Mouse (Mus musculus) megakaryocyte, adult 5-6 weeks (primary cell): ENCODE measurements around the gene Ubxn11. TPM values are rescaled to one million over a fixed set of nuclear protein-coding genes. Genes with fewer than 3 reads are reported as not detected.

Experiments
- ATAC-seq: 2 replicates; pipeline ENCODE4 v1.8.0; 2016; ENCODE audit warnings: mild to moderate bottlenecking, inconsistent platforms; ENCODE audit not compliant: poor library complexity, severe bottlenecking
- total RNA-seq, 2 experiments: library from RNA; stranded (forward) in 1 of 2; stranded (reverse) in 1 of 2; fragments of 153-499, 151-499 nt in 1 of 2; fragments of 221-1000, 200-1000 nt in 1 of 2; gene quantifications; 2 replicates each; pipeline versions ENCODE4 v1.2.3 to v1.2.4; 2015 to 2017

Ubxn11 gene
- total RNA-seq, 2 experiments from 2014 or later: 0.89 to 1.7 TPM

- ATAC-seq: no peak
Measured at GRCm38 (mm10) chr4:134116501-134116900, 14.1 kb downstream of the Ubxn11 start.

DNA sequence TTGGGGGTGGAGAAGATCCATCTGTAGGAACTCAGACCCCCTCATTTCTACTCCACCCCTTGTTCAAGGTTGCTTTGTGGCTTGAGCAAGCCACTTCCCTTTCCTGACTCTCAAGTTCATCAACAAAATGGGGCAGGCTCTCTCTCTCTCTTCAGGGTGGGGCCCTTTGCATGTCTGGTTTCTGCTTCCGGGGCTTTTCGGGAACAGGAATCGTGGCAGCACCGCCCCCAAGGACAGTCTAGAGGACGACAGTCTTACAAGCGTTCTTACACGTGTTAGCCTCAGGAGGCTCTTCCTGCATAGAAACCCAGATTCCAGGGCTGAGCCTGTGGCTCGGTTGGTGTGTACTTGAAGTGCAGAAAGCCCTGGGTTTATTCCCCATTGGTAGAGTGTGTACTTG lies 14.6 kb downstream of the Ubxn11 start:
- peak; percentile 80 for ATAC-seq

DNA sequence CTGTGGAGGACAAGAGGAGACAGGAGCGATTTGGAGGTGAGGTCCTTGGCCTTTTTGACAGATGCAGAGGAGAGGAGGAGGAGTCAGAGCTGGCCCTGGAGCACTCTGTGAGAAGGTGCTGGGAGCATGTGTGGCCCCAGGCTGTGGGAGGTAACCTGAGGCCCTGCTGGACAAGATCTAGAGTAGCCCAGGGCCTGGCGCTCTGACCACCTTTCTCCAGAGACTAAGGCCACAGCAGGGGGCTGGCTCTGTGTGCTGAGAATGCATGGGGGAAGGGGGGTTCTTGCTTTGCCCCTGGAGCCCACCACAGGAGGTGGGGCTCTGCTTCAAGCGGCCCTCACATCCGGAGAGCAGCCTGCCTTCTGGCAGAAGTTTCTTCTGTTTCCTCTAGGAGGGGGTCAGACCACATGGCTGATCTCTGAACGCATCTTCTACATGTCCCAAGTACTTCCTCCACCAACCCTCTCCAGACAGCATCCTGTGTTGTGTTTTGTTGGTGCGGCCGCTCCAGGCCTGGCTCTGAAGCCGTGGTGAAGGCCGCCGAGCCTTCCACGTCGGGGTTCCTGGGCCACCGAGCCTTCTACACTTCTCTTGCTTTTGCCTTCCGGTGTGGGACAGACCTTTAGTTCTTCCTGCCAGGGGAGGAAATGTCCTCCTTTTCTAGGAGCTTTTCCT lies 15.9 kb downstream of the Ubxn11 start:
- ATAC-seq: peak; percentile 17

- ATAC-seq: no peak
Measured at GRCm38 (mm10) chr4:134119042-134119441, 16.7 kb downstream of the Ubxn11 start.

DNA sequence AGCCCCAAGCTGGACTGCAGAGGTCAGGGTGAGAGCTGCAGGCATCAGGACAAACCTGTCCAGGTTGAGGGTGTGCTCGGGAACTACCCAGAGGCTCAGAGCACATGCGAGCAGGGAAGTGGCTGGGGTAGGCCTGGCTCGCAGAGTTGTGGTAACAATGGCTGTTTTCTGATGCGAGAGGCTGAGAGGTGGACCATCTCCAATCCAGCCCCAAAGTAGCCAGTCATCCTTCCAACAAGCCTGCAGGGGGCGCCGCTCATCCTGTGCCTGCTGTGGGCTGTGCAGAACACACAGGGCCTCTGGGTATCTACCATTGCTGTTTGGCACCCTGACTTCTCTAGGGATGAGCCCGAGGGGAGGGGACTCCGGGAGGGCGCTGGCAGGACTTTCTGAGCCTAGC lies 17.3 kb downstream of the Ubxn11 start:
- no peak for ATAC-seq

DNA sequence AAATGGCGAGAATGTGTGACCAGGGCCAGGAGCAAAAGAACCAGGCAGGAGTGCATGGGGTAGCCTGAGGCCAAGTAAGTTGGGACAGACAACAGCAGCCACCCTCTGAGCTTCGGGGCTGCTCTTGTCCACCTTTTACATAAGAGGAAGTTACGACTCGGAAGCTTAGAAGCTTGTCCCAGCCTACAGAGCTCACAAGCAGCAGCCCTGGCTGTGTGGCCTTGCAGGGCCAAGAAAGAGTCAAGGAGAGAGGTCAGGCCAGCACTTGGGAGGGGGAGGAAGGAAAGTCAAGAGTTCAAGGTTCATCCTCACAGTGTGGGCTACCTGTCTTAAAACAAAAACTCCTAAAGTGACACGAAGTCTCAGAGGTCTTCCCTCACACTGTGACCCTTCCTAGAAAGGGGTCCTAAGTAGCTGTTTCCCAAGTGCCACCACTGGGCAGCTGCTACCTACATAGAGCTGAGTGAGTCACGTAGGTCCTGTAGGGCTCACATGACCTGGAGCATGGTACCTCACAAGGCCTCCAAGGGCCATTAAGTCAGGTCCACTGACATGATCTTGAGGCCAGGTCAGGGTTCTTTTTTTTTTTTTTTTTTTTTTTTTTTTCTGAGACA lies 17.9 kb downstream of the Ubxn11 start:
- peak; percentile 27 for ATAC-seq

DNA sequence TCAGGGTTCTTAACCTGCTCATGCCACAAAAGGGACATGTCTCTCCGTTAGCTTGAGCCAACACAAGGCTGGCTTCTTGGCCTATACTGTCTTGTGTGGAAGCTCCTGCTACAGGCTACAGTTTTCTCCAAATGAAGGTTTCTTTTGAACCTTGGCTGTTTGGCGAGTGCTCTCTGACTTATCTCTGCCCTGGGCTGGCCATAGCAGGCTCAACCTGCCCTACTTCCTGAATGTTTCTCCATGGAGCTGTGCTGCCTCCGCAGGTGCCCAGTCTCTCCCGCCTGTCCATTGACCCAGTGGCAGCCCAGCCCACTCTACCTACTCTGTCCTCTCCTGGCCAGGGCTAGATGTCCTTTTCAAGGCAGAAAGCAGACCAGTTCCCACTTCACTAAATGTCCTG lies 18.5 kb downstream of the Ubxn11 start:
- no peak for ATAC-seq

- no peak for ATAC-seq
Measured at GRCm38 (mm10) chr4:134121571-134121970, 19.2 kb downstream of the Ubxn11 start.

DNA sequence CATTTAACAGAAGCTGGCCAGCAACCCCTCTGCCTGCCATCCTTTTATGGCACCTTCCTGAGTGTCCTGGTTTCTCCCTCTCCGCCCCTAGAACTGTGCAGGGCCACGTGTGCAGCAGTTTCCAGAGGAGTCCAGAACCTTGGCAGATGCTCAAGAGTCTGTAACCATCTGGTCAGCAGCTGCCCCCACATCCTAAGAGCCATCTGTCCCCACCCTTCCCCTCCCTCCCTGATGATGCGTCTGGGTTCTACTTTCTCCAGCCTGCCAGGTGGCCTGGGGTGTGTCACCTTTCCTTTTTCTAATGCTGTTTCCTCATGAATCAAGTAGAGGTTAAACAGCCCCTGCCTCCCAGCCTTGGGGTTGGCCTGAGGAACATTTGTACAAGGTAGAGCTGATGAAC lies 19.9 kb downstream of the Ubxn11 start:
- ATAC-seq: no peak

- no peak for ATAC-seq
Measured at GRCm38 (mm10) chr4:134123147-134123546, 20.8 kb downstream of the Ubxn11 start.

- ATAC-seq: peak; percentile 43
Measured at GRCm38 (mm10) chr4:134123680-134124551, 21.5 kb downstream of the Ubxn11 start.

GRCm38 (mm10) chr4:134125383-134126060 lies 23.2 kb downstream of the Ubxn11 start:
- ATAC-seq: no peak

DNA sequence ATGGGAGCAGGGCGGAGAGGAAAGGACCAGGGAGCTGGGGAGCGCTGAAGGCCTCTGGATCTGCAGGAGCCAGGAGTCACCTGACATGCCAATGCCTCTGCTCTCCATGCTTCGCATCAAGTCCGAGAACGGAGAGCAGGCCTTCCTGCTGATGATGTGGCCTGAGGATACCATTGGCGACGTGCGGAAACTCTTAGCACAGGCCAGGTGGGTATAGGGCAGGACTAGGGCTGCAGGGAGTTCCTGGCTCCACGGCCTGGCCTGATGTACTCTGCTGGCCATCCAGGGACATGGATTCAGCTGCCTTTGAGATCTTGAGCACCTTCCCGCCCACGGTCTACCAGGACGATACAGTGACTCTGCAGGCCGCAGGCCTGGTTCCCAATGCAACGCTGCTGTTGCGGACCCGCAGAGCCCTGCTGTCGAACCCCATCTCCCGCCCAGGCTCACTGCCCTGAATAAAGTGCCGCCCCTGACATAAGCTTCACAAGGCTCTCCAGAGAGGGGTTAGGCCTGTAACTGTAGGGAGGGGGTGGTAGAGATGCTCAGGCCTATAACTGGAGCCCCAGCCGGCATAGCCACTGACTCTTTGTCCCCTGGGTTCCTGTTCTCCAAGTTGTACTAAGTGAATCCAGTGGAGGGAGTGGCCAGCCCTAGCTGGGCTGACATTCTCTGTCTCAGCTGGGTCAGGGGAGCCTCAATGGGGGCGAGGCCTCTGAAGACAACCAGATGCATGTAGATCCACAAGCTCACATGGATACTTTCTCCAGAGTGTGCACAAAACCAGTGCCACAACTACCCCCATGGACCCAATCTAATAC lies 24.1 kb downstream of the Ubxn11 start:
- ATAC-seq: no peak

DNA sequence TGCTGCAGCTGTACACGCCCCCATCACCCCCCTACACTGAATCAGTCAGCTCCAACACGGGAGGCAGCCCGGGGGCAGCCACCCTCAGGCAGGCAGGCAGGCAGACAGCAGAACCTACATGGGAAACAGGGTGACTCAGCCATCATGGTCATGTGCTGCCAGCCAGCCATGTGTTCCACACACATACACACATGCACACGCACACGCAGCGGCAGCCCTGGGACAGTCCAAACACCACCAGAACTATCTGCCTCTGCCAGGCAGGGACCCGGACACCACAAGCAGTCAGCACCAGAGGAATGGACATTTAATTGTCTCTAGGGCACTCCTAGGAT lies 24.7 kb downstream of the Ubxn11 start:
- no peak for ATAC-seq

DNA sequence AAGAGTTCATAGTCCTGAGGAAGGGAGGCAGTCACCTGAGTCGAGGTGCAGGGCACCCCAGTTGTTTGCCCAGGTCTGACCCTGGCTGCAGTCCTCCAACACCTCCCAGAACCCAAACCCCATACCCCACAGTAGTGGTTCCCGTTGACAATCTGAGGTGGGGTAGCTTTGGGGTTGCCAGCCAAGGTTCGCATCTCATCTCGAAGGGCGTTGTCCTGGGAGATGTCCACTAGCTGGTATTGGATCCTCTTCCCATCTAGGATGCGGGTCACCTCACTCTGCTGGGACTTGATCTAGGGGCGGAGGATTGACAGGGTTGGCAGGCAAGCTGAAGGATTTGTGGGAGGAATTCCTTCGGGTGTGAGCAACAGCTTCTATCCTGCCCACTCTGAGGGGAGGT lies 25.4 kb downstream of the Ubxn11 start:
- no peak for ATAC-seq

GRCm38 (mm10) chr4:134128221-134128982 lies 26.0 kb downstream of the Ubxn11 start, which contains the start of gene Sh3bgrl3:
Sh3bgrl3 (minus strand) TSS chr4:134128789.
- peak; percentile 76 for ATAC-seq

DNA sequence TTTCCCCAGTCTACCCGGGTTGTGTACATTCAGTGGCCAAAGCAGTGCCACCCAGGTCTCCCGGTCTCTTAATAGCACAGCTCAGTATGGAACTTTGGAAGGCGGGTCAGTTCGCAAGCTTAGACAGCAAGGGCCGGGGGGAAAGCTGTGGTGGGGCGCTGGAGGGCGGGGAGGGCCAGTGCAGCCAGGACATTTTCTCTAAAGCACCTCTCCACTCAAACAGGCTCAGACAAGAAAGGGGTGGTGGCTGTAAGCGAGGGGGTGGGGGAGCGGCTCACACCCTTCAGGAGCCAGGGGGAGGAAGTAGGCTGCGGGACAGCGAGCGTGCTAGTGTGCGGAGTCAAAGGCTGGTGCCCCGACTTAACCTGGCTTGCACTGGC lies 26.6 kb downstream of the Ubxn11 start:
- ATAC-seq: peak; percentile 52

DNA sequence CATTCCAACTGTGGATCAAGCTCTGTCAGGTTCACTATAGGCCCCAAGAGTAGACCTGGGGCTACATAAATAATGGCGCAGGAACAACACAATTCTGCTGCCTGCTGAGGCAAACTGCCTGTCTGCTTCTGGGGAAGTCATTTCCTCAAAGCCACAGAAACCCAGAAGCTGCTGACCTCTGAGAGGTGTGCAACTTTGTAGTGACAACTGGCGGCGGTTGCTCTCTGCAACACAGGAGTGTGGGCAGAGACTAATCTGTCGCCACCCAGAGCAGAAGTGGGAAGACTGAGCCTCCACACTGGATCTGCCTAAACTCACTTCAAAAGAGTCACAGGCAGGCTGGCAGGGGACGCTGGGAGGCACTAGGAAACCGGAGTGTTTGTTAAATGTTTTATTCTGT lies 27.1 kb downstream of the Ubxn11 start:
- ATAC-seq: peak; percentile 58

DNA sequence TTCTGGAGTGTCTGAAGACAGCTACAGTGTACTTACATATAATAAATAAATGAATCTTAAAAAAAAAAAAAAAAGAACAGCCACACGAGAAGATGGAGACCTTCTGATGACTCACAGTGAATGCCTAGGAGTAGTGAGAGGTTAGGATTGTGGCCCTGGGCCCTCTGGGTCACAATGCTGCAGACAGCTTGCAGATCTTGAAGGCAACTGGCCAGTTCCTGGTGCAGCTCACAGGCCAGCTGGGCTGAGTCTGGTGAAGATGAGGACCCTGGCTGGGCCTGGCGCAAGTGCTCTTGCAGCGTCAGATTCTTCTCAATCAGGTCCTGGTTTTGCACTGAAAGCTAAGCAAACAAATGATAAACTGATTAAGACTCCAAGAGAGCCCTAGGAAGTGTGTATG lies 29.7 kb downstream of the Ubxn11 start:
- no peak for ATAC-seq
